Mouse (Mus musculus): ENCODE data around the gene Clcn7.

Clcn7 gene

DNA sequence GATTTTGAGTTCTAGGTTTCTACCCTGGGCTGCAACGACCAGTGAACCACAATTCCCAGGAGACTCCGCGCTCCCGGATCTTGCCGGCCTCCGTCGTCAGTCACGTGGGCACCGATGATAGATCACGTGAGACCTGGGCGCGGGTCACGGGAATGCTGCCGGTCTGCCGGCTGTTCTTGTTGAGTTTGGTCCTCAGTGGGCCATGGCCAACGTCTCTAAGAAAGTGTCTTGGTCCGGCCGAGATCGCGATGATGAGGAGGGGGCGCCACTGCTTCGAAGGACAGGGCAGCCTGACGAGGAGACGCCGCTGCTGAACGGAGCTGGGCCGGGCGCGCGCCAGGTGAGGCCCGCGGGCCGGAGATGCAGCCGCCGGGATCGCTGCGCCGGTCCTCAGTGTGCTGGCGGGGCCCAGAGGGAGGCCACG is at the start of gene Clcn7:
TSS of gene Clcn7 (plus strand) at position 117 of the 424 bp plus-strand sequence.
- no peak; the same call in 1 of the 2 replicates for TF ChIP-seq GATA4 (IDR thresholded peaks at IDR 0.05; ENCODE audit: insufficient replicate concordance, low read length)

DNA sequence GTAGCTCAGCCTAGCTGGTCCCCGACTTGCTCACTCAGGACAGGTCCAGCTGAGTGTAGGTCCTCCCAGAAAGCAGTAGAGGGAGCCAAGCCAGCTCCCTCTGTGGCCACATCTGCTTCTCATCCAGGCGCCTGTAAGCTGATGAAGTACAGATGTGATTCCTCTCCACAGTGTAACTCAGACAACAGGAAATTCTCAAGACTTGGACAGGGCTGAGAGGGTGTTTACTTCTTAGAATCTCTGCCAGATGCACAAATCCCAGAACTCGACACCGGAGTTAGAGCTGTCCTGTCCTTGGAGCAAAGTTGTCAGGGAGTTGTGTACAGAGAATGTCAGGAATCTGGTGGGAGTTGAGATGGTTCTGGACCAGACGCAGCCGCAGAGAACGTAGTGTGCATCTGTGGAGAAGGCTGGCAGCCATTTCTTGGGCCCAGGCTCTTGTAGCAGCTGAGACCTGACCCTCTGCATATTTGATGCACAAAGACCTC is 49.7 kb upstream of the Clcn7 start, which contains the start of gene Tmem204:
TSS of gene Tmem204 (minus strand) at position 148 of the 488 bp plus-strand sequence.
- no peak; the same call in 1 of the 2 replicates for TF ChIP-seq GATA4 (IDR thresholded peaks at IDR 0.05; ENCODE audit: insufficient replicate concordance, low read length)

DNA sequence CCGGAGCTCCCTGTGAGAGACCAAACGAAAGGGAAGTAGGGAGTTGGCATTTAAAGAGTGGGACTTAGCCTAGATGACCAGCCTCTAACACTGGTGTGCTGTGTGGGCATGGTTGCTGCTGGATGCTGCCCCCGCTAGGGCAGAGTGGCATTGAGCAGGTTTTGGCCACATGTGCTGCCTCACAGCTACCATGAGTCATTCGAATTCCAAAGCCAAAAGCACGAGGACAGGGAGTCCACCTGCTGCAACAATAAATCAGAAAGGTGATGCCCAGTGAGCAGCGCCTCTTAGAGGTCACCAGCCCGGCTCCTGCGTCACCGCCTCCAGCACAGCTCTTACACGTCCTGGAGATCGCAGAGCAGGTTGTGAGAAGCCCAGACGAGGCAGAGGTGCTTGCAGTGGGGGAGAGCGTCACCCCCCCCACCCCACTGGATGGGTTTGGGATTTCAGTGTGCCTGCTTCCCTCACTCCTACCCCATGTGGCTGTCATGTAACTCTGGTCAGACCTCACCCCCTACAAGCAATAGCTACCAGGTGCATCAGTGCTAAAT is 48.3 kb upstream of the Clcn7 start:
- TF ChIP-seq GATA4 (IDR thresholded peaks at IDR 0.05; ENCODE audit: insufficient replicate concordance, low read length): no peak

- no peak for TF ChIP-seq GATA4 (IDR thresholded peaks at IDR 0.05; ENCODE audit: insufficient replicate concordance, low read length)
These were observed 46.5 kb upstream of the Clcn7 start for GRCm38 (mm10) chr17:25086724-25087123.

DNA sequence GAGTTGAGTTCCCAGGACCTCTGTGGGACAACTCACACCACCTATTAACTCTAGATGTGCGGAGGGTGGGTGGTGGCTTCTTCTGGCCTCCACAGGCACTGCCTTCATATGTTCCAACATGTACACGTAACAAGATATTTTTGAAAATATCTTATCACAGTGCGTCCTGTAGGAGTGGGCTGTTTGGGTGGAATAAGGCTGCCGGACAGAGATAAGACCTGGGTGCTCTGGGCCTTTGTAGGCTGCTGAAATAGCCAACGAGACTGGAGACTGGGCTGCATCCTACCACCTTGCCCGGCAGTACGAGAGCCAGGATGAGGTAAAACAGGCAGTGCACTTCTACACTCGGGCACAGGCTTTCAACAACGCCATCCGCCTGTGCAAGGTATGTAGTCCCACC is 44.0 kb upstream of the Clcn7 start:
- TF ChIP-seq GATA4 (IDR thresholded peaks at IDR 0.05; ENCODE audit: insufficient replicate concordance, low read length): no peak

- no peak for TF ChIP-seq GATA4 (IDR thresholded peaks at IDR 0.05; ENCODE audit: insufficient replicate concordance, low read length)
These were observed 42.7 kb upstream of the Clcn7 start for GRCm38 (mm10) chr17:25090450-25090849.

- no peak for TF ChIP-seq GATA4 (IDR thresholded peaks at IDR 0.05; ENCODE audit: insufficient replicate concordance, low read length)
These were observed 37.0 kb upstream of the Clcn7 start for GRCm38 (mm10) chr17:25096221-25096620.

DNA sequence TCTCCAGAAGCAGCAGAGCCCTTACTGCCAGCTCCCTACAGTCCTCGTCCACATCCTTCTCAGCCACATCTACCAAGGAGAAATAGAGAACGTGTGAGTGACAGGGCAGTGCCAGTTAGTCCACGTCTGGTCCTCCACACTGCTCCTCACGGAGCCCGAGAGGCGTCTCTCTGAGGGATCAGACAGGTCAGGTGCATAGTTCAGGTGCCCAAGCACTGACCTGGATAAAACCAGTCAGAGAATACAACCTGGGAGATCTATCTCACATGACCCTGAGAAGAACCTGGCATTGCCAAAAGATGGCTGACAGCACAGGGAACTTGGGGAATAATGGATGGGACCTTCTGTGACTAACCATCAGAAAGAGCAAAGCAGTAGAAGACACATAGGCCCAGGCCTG is 33.1 kb upstream of the Clcn7 start:
- TF ChIP-seq GATA4 (IDR thresholded peaks at IDR 0.05; ENCODE audit: insufficient replicate concordance, low read length): no peak

GRCm38 (mm10) chr17:25101338-25101737 is 31.9 kb upstream of the Clcn7 start:
- TF ChIP-seq GATA4 (IDR thresholded peaks at IDR 0.05; ENCODE audit: insufficient replicate concordance, low read length): no peak

- no peak for TF ChIP-seq GATA4 (IDR thresholded peaks at IDR 0.05; ENCODE audit: insufficient replicate concordance, low read length)
These were observed 25.4 kb upstream of the Clcn7 start for GRCm38 (mm10) chr17:25107786-25108185.

DNA sequence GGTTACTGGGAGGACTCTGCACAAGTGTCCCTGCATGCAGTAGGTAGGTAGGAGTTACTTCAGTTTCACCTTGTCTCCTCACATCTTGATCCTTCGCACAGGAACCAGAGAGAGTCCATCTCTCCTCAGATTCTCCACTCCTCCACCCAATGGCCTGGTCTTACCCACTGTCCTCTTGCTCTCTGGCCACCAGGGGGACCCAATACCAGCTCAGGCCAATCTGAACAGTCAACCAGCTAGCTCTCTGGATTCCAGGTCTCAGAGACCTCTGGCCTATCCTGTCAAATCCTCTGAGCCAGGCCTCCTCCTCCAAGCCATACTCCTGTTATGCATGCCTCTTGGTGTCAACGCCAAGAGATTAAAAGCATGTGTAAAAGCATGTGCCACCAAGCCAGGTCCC is 23.6 kb upstream of the Clcn7 start:
- no peak for TF ChIP-seq GATA4 (IDR thresholded peaks at IDR 0.05; ENCODE audit: insufficient replicate concordance, low read length)

DNA sequence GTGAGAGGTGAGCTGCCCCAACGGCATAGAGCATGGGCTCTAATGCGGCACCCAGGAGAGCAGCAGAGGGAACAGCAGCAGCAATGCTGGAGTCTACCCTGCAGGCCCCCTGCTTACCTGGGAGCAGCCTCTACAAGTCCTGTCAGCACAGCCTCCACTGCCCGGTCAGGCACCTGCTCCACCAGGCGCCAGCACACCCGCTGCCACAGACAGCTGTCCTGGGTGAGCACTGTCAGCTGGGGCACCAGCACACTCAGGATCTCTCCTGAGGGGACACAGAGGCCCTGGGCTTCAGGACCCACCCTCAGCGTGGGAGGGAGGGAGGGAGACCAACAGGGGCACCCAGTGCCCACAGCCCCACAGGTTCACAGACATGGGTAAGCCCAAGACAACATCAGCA is 22.6 kb upstream of the Clcn7 start:
- no peak for TF ChIP-seq GATA4 (IDR thresholded peaks at IDR 0.05; ENCODE audit: insufficient replicate concordance, low read length)

DNA sequence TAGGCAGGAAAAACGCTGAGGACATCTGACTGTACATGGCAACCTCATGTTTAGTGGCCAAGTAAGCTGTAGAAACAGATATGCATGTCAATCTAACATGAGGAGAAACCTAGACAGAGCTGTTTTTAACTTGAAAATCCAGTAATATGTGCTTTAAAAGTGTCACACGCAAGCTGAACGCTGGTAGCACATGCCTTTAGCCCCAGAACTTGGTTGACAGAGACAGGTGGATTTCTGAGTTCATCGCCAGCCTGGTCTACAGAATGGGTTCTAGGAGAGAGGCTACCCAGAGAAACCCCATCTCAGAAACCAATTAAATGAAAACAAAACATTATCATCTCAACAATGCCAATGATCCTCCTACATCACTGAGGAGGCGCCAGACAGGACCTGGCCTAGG is 22.0 kb upstream of the Clcn7 start:
- no peak for TF ChIP-seq GATA4 (IDR thresholded peaks at IDR 0.05; ENCODE audit: insufficient replicate concordance, low read length)

DNA sequence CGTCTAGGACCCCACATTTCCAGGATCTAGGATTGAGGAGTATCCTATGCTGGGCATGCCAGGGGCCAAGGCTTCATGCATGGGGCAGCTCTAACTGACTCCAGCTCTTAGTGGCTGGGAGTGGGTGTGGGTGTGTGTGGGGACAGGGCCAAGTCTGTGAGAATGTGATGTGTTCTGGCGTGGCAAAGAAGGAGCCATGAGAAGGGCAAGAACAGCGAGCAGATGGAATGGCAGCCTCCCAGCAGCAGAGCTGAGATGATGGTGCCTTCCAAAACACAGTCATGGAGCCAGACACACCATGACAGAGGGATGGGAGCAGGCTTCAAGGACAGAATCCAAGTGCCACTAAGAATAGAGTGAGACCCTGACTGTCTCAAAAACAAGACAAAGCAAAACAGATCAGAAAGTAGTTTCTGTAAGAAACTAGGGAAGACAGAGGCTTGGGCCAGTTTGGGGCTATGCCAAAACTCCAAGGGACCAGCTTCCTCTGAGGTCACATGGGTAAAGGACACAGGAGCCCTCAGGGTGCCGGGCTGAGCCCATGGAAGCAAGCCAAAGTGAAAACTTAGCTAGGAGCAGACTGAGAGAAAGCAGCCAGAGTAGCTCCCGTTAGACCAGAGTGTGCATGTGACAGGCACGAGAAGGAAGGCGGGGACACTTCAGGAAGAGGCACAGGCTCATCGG is 21.3 kb upstream of the Clcn7 start:
- no peak for TF ChIP-seq GATA4 (IDR thresholded peaks at IDR 0.05; ENCODE audit: insufficient replicate concordance, low read length)

- TF ChIP-seq GATA4 (IDR thresholded peaks at IDR 0.05; ENCODE audit: insufficient replicate concordance, low read length): no peak
These were observed 20.8 kb upstream of the Clcn7 start for GRCm38 (mm10) chr17:25112423-25112810.

DNA sequence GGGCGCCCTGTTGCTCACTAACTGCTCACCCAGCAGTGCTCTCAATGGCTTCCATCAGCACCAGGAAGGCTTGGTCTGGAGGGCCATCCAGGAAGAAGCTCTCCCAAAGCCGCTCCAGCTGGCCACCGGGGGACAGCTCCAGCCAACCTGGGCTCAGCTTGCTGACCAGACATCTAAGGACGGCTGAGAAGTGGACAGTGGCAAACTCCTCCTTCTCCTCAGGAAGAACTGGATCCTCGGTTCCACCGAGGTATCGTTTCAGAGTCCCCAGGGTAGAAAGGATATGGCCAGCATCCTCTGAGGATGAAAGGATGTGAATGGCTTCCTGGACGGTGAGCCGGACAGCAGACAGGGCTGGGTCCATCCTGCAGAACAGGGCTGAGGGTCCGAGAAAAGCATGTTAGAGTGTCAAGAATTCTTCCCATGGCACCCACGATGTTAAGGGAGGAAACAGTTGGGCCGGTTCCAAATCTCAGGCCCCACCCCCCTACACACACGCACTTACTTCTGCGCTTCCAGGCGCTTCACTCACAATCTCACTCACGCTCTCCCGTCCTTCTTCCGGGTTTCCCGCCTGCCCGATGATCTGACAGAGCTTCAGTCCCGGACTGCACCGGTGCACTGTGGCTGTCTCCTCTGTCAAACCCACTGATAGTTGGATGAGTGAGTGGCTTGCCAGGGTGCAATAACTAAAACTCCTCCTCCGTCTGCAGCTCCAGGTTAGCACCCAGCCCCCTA is 18.1 kb upstream of the Clcn7 start:
- TF ChIP-seq GATA4 (IDR thresholded peaks at IDR 0.05; ENCODE audit: insufficient replicate concordance, low read length): no peak
